Mouse (Mus musculus) midbrain, embryonic 10.5 days (tissue): ENCODE results near the gene 4931414P19Rik. TPM values are rescaled to one million over a fixed set of nuclear protein-coding genes. Genes with fewer than 3 reads are reported as not detected.
"Not testable (repeated sequence)": the region's sequence is repeated elsewhere in the genome, so short reads cannot be mapped to it uniquely, and the experiment has no call there.

ENCODE experiments used
- DNase-seq: peaks from one replicate; pipeline ENCODE4 v3.0.0-alpha.2; 2017; ENCODE audit warnings: low spot score
- H3K27ac ChIP-seq: fragments of 300-500 bp; sonication (generic); replicated peaks from 2 replicates; pipeline ENCODE4 v1.5.1; 2016; ENCODE audit warnings: mild to moderate bottlenecking
- H3K27me3 ChIP-seq: fragments of 300-500 bp; sonication (generic); 2 replicates; pipeline ENCODE4 v1.6.1; 2016; ENCODE audit warnings: low read depth, mild to moderate bottlenecking; ENCODE audit not compliant: poor library complexity, severe bottlenecking
- H3K36me3 ChIP-seq: fragments of 300-500 bp; sonication (generic); 2 replicates; pipeline ENCODE4 v1.6.1; 2016; ENCODE audit warnings: mild to moderate bottlenecking, moderate library complexity
- H3K4me1 ChIP-seq: fragments of 300-500 bp; sonication (generic); 2 replicates; pipeline ENCODE4 v1.6.1; 2016
- H3K4me3 ChIP-seq: fragments of 300-500 bp; sonication (generic); 2 replicates; pipeline ENCODE4 v1.5.1; 2016; ENCODE audit warnings: mild to moderate bottlenecking, moderate library complexity
- H3K9me3 ChIP-seq: fragments of 300-500 bp; sonication (generic); replicated peaks from 2 replicates; pipeline ENCODE4 v1.6.1; 2016; ENCODE audit warnings: mild to moderate bottlenecking
- WGBS: fragments of 180-500 bp; shearing (Covaris S2); methylation state at CpG from one replicate; pipeline ENCODE4 v1.1.7; 2016; 5-methylcytosine and 5-hydroxymethylcytosine counted together
- polyA plus RNA-seq: library from polyadenylated mRNA; unstranded; fragments of >200 nt; fragmentation: Nextera tagmentation; extraction: Ambion mirVana; gene quantifications from 2 replicates; pipeline ENCODE4 v1.2.1, GENCODE M21; 2016

Gene 4931414P19Rik
- polyA plus RNA-seq, 1 experiment from 2014 or later: 11.0 TPM

DNA sequence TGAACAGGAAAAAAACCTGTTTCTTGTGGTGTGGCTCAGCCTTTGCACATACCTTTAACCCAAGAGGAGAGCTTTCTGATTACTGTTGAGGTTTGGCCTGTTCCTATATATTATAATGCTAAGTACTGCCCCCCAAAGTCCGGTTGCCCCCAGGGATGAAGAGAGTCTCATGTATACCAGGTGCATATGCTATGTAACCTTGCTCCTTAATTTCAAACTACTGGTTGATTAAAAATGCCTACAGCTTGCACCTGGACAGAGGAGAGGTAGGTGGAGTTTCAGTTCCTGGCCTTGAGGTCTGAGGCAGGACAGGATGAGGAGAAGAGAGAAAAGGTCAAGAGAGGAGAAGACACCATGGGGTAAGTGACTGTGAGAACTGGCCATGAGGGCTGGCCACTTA is 15.3 kb upstream of the 4931414P19Rik start, which contains the start of gene Psmb11:
Gene Psmb11 (plus strand): TSS at position 301 of the 400 bp plus-strand sequence.
- Histone ChIP-seq H3K4me3 (no peak within 1 kb of the TSS), H3K27ac (no peak within 1 kb of the TSS), H3K9me3 (no peaks in the 10 kb centered on the region), H3K4me1 (peaks cover 27% of the 10 kb centered on the region), H3K27me3 (no peaks in the 10 kb centered on the region), H3K36me3 (peaks cover 6% of the 10 kb centered on the region)
- WGBS: 95% methylated on average over 1 of the region's 1 CpGs
- no peak for DNase-seq

DNA sequence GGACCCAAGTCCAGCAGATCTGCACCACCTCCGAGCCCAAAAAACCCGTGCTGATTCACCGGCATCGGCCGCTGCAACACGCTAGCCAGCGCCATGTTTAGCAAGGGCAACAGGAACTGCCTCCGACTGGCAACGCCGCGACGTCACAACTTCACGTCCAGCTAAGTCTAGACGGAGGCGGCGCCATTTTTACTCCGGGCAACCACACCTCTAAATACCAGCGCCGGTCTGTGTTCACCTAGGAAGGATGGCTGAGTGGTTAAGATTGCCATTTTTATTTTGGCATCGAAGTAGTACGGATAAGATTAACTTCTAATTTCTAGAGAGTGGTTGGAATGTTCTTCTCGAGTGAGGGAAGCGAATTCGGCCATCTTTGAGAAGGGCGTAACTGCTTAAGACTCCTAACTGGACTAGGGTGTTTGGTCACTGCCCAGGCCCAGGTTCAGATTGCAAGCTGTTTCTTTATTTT is 12.1 kb upstream of the 4931414P19Rik start, which contains the start of gene Psmb5:
Gene Psmb5 (minus strand): TSS at position 126 of the 469 bp plus-strand sequence.
- H3K27ac ChIP-seq: peak within 1 kb of the TSS; percentile 95
- H3K4me1 ChIP-seq: peaks cover 14% of the 10 kb centered on the region
- H3K27me3 ChIP-seq: no peaks in the 10 kb centered on the region
- no peaks in the 10 kb centered on the region for H3K9me3 ChIP-seq
- peak; percentile 90 for DNase-seq
- under 1% methylated on average over 25 of the region's 25 CpGs for WGBS
- peaks cover 36% of the 10 kb centered on the region for H3K36me3 ChIP-seq
- peak within 1 kb of the TSS; percentile 91 for H3K4me3 ChIP-seq

GRCm38 (mm10) chr14:54617152-54617896 is 11.5 kb upstream of the 4931414P19Rik start:
- WGBS: 2% methylated on average over 38 of the region's 38 CpGs
- Histone ChIP-seq H3K27ac (peak overlapping the region; percentile 95), H3K9me3 (no peaks in the 10 kb centered on the region), H3K4me3 (peak overlapping the region; percentile 91), H3K27me3 (no peaks in the 10 kb centered on the region), H3K4me1 (peaks cover 14% of the 10 kb centered on the region), H3K36me3 (peaks cover 42% of the 10 kb centered on the region)
- DNase-seq: peak; percentile 62

DNA sequence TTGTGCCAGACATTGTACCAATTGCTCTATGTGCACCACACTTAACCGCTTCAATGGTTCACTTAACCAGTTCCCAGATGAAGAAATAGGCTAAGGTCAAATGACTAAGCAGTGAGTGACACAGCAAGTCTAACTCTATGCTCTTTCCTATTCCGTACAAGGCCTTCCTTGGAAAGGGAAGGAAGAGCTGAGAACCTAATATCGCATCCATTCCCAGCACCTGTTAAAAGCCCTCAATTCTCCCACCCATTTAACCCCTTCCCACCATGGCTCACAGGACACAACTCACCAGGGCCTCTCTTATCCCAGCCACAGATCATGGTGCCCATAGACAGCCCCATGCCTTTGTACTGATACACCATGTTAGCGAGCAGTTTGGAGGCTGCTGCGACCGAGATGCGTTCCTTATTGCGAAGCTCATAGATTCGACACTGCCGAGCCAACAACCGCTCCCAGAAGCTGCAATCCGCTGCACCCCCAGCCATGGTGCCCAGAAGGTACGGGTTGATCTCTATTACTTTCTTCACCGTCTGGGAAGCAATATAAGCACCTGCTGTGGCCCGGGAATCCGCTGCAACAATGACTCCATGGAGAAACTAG is 10.5 kb upstream of the 4931414P19Rik start:
- H3K4me1 ChIP-seq: peaks cover 14% of the 10 kb centered on the region
- no peak for DNase-seq
- no peaks in the 10 kb centered on the region for H3K27me3 ChIP-seq
- WGBS: 94% methylated on average over 16 of the region's 16 CpGs
- peak overlapping the region; percentile 29; the same call in 1 of the 2 replicates for H3K4me3 ChIP-seq
- H3K9me3 ChIP-seq: no peaks in the 10 kb centered on the region
- H3K27ac ChIP-seq: no peak overlapping the region
- peaks cover 50% of the 10 kb centered on the region for H3K36me3 ChIP-seq

- H3K27me3 ChIP-seq, H3K27ac ChIP-seq, H3K4me3 ChIP-seq, H3K9me3 ChIP-seq, DNase-seq: not testable (repeated sequence)
- H3K36me3 ChIP-seq: peaks cover 62% of the 10 kb centered on the region
- H3K4me1 ChIP-seq: peaks cover 14% of the 10 kb centered on the region
- WGBS: 97% methylated on average over 16 of the region's 16 CpGs
These were observed 8.3 kb upstream of the 4931414P19Rik start for GRCm38 (mm10) chr14:54614130-54614529.

DNA sequence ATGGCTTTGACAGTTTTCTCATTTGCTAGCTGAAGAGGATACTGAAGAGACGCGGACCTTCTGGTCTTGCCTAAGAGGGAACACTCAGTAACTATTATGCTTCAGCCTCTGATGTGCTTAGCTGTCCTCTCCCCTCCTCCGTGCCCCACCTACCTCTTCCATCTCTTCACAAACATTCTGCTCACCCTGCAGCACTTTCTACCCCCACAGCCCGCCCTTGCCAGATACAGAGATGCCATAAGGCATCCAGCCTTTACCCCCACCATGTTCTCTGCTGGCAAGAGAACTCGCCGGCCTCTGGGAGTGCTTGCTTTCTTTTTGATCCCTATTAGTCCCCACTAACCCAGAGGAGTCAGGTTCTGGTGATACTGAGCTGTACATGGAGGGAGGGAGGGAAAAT is 4.9 kb upstream of the 4931414P19Rik start:
- no peak for DNase-seq
- Histone ChIP-seq H3K27me3 (no peaks in the 10 kb centered on the region), H3K9me3 (no peaks in the 10 kb centered on the region), H3K27ac (no peak overlapping the region), H3K4me1 (peaks cover 12% of the 10 kb centered on the region), H3K4me3 (no peak overlapping the region), H3K36me3 (peaks cover 51% of the 10 kb centered on the region)
- WGBS: 76% methylated on average over 6 of the region's 6 CpGs

- no peak for DNase-seq
- H3K4me3 ChIP-seq: no peak overlapping the region
These were observed 4.2 kb upstream of the 4931414P19Rik start for GRCm38 (mm10) chr14:54609962-54610361.

DNA sequence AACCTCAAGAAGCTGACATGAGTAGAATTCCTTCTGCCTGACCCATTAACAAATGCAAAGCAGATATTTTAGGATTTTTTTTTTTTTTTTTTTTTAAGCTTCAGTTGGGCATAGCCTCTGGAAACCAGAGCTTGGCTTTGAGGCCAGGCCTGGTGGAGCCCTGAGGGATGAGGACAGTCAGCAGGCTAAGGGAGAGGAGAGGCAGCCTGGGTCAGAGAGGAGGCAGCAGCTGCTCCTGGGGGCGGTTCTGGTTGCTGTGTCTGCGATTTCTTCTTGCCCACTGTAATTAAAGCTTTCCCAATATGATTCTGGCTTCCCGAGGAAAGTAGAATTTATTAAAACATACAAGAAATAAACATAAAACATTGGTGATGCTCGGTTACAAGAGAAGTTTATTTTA is 3.5 kb upstream of the 4931414P19Rik start:
- Histone ChIP-seq H3K4me3 (no peak overlapping the region), H3K4me1 (peaks cover 26% of the 10 kb centered on the region), H3K9me3 (no peaks in the 10 kb centered on the region), H3K27me3 (no peaks in the 10 kb centered on the region), H3K36me3 (peaks cover 37% of the 10 kb centered on the region), H3K27ac (no peak overlapping the region)
- no peak for DNase-seq
- WGBS: 81% methylated on average over 4 of the region's 4 CpGs

More at GRCm38 (mm10) chr14:54609962-54610361, 4.2 kb upstream of the 4931414P19Rik start:
- peaks cover 18% of the 10 kb centered on the region for H3K4me1 ChIP-seq
- H3K9me3 ChIP-seq: no peaks in the 10 kb centered on the region
- H3K27me3 ChIP-seq: no peaks in the 10 kb centered on the region
- no peak overlapping the region for H3K27ac ChIP-seq
- WGBS: 79% methylated on average over 4 of the region's 4 CpGs
- H3K36me3 ChIP-seq: peaks cover 44% of the 10 kb centered on the region

- WGBS: 55% methylated on average over 8 of the region's 8 CpGs
- Histone ChIP-seq H3K4me1 (peaks cover 44% of the 10 kb centered on the region), H3K36me3 (peaks cover 19% of the 10 kb centered on the region), H3K4me3 (no peak overlapping the region; the same call in 1 of the 2 replicates), H3K27ac (no peak overlapping the region), H3K9me3 (no peaks in the 10 kb centered on the region), H3K27me3 (no peaks in the 10 kb centered on the region)
- DNase-seq: no peak
These were observed 1.4 kb upstream of the 4931414P19Rik start for GRCm38 (mm10) chr14:54607226-54607625.

- H3K27ac ChIP-seq: peak overlapping the region; percentile 96
- DNase-seq: no peak
- WGBS: 87% methylated on average over 8 of the region's 8 CpGs
These were observed 2.1 kb downstream of the 4931414P19Rik start for GRCm38 (mm10) chr14:54603686-54604085.

GRCm38 (mm10) chr14:54603038-54603654 is 2.6 kb downstream of the 4931414P19Rik start:
- under 1% methylated on average over 46 of the region's 46 CpGs for WGBS
- H3K4me1 ChIP-seq: peaks cover 46% of the 10 kb centered on the region
- H3K4me3 ChIP-seq: peak overlapping the region; percentile 67
- H3K36me3 ChIP-seq: peaks cover 12% of the 10 kb centered on the region
- peak; percentile 97 for DNase-seq
- H3K27ac ChIP-seq: peak overlapping the region; percentile 96
- H3K9me3 ChIP-seq: no peaks in the 10 kb centered on the region
- H3K27me3 ChIP-seq: no peaks in the 10 kb centered on the region

More at GRCm38 (mm10) chr14:54603686-54604085, 2.1 kb downstream of the 4931414P19Rik start:
- Histone ChIP-seq H3K36me3 (peaks cover 9% of the 10 kb centered on the region), H3K27me3 (no peaks in the 10 kb centered on the region), H3K4me3 (peak overlapping the region; percentile 67), H3K4me1 (peaks cover 46% of the 10 kb centered on the region), H3K9me3 (no peaks in the 10 kb centered on the region)

DNA sequence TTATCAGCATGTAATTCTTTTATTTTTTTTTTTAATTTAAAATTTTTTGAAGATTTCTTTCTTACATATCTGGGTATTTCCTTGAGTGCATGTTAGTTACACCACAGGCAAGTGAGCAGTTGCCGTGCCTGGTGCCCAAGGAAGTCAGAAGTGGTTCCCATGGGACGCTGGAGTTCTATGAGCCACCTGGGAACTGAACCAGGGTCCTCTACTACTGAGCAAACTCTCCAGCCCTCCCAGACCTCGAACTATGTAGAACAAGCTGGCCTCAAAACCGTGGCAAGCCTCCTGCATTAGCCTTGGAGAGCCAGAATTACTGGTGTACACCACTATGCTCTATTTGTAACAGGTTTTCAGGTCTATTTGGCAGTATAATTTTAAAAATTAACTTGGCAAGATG is 3.2 kb downstream of the 4931414P19Rik start:
- H3K4me1 ChIP-seq: peaks cover 46% of the 10 kb centered on the region
- WGBS: 49% methylated on average over 4 of the region's 4 CpGs
- H3K4me3 ChIP-seq: peak overlapping the region; percentile 67
- H3K27ac ChIP-seq: peak overlapping the region; percentile 96
- H3K27me3 ChIP-seq: no peaks in the 10 kb centered on the region
- no peak for DNase-seq
- H3K36me3 ChIP-seq: peaks cover 12% of the 10 kb centered on the region
- no peaks in the 10 kb centered on the region for H3K9me3 ChIP-seq
